Mouse (Mus musculus) erythroblast, embryonic 14.5 days (primary cell): ENCODE results near the gene Pak2.

ENCODE experiments used
- GATA1 ChIP-seq: IDR thresholded peaks from 2 replicates; pipeline ENCODE4 v1.6.1; 2012; ENCODE audit warnings: low read length, inconsistent platforms, mixed read lengths
- TAL1 ChIP-seq: IDR thresholded peaks from 3 replicates; pipeline ENCODE4 v1.6.1; 2012; ENCODE audit warnings: low read length, inconsistent platforms, mixed read lengths

- TF ChIP-seq GATA1 (no peak), TAL1 (no peak)
Measured at GRCm38 (mm10) chr16:32042367-32042766, 36.8 kb downstream of the Pak2 start.
